Mouse (Mus musculus) c-Kit-negative CD71-positive TER-119-positive erythroid progenitor cells, embryonic 14.5 days (primary cell): ENCODE results near the gene Mrps27.
A peak's percentile ranks its signal among the peaks of the same experiment; 100 is the strongest.
"Not testable (repeated sequence)": the region's sequence is repeated elsewhere in the genome, so short reads cannot be mapped to it uniquely, and the experiment has no call there.

Source experiments
- DNase-seq: peaks from one replicate; pipeline ENCODE4 v3.0.0-alpha.2; 2013; ENCODE audit warnings: low read depth, low spot score

Mrps27 gene

GRCm38 (mm10) chr13:99344599-99345575 is at the start of gene Mrps27, which contains the start of gene Ptcd2:
Gene Mrps27, plus strand, starts transcription at chr13:99344786.
Gene Ptcd2, minus strand, starts transcription at chr13:99344705.
- DNase-seq = peak; percentile 90

- DNase-seq = no peak
Observed at GRCm38 (mm10) chr13:99299921-99300320, 44.7 kb upstream of the Mrps27 start.

DNA sequence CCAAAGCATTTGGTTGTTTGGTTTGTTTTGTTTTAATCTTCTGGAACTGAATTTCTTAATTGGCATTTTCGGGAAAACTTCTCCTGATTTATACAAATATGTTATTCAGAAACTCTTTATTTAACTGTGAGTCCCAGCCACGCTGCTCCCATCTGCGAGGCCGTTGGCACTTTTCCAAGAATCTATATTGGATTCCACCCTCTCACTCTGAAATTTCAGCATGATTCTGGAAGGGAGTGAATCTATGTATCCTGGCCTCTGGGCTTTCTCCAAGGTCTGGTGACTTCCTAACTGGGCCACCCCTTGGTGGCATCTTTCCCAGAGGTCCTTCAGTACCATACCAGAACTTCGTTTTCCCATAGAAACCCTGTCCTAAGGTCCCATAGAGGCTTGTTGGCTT is 40.7 kb upstream of the Mrps27 start:
- DNase-seq = no peak

DNA sequence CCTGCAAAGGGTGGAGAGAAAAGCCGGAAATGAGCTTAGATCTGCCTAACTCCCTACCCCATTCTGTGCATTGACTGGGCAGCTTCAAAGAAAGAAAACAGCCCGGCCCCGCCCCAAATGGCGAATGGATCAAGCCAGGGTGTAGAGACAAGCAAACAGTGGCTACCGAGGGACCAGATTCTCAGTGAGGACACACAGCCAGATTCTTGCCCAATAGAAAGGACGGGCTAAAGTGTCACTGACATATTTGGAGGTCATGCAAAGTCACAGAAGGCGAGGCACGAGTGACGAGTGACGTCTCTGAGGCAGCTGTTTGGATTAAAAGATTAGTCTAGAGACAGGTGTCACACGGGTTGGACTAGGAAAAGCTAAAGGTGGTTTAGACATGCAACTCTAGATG is 40.2 kb upstream of the Mrps27 start:
- no peak for DNase-seq

- DNase-seq = no peak
Observed at GRCm38 (mm10) chr13:99305186-99305585, 39.4 kb upstream of the Mrps27 start.

DNA sequence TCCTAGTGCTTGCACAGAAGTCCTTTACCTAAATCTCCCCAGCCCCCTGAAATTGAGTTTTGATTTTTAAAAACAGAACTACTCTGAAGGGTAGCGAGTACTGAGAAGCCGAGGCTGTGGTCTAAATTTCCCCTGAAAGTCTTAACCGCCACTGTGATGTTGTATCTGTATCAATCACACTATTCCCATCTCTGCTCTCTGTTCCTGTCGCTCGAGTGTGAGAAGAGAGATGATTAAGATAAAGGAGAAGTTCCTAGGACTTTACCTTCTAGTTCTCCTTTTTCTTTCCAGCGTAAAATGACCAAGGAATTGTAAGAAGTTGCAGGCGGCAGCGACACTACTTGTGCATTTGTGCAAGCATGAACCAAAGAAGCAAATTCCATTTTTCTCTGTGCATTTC is 38.4 kb upstream of the Mrps27 start:
- no peak for DNase-seq

GRCm38 (mm10) chr13:99307930-99308359 is 36.6 kb upstream of the Mrps27 start:
- no peak for DNase-seq

GRCm38 (mm10) chr13:99308393-99308792 is 36.2 kb upstream of the Mrps27 start:
- DNase-seq = no peak

GRCm38 (mm10) chr13:99314098-99314497 is 30.5 kb upstream of the Mrps27 start:
- no peak for DNase-seq

GRCm38 (mm10) chr13:99314657-99315181 is 29.9 kb upstream of the Mrps27 start:
- no peak for DNase-seq

GRCm38 (mm10) chr13:99316366-99316765 is 28.2 kb upstream of the Mrps27 start:
- DNase-seq = no peak

DNA sequence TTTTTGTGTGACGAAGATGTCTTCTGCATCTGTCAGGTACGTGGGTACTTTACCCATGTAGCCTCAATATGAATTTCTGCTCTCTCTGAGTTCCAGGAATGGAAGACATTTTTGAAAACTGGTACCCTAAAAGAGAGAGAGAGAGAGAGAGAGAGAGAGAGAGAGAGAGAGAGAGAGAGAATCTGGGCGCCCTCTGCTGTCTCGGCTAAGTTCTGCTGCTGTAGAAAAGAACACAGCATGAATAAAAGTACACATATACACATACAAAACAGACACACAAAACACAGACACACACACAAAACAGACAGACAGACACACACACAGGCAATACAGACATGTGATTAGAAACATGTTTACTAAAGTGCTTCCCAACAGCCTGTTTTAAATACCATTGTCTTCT is 27.5 kb upstream of the Mrps27 start:
- DNase-seq = no peak

- no peak for DNase-seq
Observed at GRCm38 (mm10) chr13:99320453-99320852, 24.1 kb upstream of the Mrps27 start.

- DNase-seq = not testable (repeated sequence)
Observed at GRCm38 (mm10) chr13:99322915-99323314, 21.7 kb upstream of the Mrps27 start.

DNA sequence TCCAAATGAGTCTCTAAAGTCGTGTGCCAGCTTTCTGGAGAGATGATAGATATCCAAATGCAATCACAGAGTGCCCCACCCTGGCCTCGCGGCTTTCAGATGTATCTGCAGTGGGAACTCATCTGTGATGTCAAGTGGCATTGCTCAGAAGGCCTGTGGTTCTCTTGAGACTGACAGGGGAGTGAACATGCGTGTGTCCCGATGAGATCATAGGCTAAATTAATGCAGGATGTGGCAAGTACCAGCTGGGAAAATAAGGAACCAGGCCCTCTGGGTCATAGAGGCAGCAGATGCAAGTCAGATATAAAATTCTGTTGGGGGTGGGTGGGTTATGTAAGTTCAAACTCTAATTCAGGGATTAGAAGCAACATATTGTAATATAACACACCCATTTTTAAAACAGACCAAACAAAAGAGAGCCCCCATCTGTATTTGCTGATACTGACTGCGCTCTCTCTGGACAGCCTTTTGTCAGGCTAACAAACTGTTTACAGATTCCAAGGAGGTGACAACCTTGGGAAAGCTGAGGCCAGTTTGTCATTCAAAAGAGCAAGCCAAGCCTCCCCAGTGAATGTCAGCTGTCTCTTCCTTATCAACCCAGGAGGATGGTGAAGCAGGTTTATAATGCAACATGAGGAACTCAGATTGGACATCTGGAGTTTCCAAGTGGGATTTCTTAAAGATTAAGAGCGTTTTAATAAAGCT is 20.8 kb upstream of the Mrps27 start:
- no peak for DNase-seq

- DNase-seq = not testable (repeated sequence)
Observed at GRCm38 (mm10) chr13:99324337-99324685, 20.3 kb upstream of the Mrps27 start.

DNA sequence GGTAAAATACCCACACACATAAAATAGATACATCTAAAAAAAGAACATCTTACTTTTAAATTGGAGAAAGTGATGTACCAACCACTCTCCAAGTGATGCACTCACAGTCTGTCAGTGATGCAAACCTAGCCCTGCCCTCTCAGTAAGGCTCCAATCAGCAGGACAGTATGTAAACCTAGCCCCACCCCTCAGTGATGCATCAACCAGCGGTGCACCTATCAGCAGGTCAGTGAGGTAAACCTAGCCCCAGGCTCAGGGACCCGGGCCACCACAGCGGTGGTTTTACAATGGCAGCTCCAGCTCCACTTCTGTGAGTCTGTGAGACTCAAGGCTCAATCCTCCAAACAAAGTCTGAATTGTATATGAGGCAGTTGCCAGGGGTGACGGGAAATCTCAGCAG is 13.3 kb upstream of the Mrps27 start:
- DNase-seq = no peak

DNA sequence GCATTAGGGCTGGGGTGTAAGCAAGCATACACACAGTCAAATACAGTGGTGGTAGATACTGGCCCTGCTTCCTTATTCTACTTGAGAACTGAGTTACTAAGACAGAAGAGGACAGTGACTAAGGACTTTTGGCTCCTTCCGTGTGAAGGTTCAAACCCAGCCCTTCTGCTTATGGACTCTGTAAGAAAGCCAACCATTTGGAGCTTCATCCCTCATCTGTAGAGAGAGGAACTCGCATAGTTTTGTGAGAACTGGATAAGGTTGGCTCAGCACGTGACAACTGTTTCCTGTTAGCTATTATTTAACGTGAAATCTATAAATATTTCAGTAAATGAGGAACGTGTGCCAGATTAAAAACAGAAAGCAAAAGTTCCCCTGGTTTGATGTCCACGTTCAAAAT is 7.1 kb upstream of the Mrps27 start:
- no peak for DNase-seq

DNA sequence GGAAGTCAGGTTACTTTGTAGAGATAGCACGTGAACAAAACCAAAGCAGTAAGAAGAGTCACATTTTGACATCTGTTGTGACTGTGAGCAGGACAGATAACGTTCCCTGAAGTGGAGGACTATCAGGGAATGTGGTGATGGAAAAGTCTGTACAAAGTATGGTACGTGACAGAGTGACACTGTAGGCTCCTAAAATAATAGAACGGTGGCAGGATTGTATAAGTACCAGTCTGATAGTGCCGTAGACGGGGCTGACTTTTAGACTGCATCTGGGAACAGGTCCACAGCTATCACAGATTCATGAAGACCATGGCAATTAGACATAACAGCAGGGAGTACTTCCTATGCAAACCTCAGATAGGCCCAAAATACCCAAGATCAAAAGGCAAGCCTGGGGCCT is 3.1 kb upstream of the Mrps27 start:
- no peak for DNase-seq

GRCm38 (mm10) chr13:99343876-99344598 is 549 bp upstream of the Mrps27 start:
- DNase-seq = peak; percentile 8

- DNase-seq = no peak
Observed at GRCm38 (mm10) chr13:99350009-99350408, 5.4 kb downstream of the Mrps27 start.

DNA sequence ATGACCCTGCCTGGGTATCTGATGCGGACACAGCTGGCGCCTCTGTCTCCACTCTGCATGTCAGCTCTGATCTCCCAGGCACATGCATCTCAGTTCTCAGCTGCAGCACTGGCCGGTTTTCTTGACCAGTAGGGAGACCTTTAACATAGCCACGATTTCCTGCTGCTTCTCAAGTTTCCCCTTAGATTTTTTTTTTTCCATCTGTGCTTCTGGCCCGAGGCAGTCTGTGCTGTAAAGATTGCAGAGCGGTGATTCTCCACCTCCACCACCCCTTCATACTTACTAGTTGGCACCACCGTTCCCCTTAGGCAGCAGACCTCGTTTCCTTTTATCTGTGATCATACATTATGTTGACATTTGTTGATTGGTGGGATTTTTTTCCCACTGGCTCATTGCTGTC is 6.6 kb downstream of the Mrps27 start:
- no peak for DNase-seq
